Mouse (Mus musculus): ENCODE results near the gene Rpia.

Gene Rpia

DNA sequence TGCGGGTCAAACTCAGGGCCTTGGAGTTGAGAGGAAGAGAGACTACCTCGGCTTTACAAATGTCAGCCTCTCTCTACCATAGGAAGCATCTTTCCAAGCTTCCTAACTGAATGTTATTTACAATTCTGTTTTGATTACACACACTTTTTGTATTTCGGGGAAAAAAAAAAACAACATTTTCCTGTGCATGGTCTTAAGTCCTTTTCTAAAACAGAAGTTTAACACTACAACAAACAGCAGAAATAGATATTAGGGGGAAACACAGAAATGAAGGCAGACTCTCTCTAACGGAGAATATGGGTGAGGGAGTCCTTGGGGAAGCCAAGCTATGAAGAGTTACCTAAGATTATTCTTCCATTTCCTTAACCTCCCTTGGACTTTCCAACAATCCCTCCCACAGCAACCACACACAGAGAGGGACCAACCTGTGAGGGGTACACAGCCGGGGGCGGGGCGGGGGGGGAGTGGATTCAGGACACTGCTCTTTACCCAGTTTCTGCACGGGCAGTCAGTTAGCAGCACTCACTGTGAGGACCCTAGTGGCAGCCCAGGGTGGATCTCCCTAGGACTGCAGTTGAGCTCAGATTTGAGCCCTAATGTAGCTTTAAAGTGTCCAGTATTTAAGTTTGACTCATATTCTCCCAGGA, 40.7 kb downstream of the Rpia start:
- no peak for DNase-seq (ENCODE audit: low spot score)

DNA sequence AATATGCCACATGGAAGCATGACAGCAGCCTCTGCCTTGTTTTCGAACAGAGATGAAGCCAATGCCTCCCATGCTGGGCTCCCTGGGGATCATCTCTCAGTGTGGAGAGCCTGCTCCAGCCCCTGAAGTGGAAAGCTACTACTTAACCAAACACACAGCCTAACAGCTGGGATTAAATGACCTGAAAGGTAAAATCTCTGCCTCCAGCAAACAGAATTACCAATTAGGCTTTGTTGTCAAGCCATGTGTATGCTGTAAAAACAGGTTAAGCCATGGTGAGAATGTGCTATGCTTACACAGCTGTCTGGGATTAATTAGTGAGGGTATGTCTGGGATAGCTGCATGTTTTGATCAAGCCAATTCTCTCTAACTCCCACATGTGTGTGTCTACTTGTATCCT, 42.3 kb downstream of the Rpia start:
- peak; percentile 9 for DNase-seq (ENCODE audit: low spot score)

DNA sequence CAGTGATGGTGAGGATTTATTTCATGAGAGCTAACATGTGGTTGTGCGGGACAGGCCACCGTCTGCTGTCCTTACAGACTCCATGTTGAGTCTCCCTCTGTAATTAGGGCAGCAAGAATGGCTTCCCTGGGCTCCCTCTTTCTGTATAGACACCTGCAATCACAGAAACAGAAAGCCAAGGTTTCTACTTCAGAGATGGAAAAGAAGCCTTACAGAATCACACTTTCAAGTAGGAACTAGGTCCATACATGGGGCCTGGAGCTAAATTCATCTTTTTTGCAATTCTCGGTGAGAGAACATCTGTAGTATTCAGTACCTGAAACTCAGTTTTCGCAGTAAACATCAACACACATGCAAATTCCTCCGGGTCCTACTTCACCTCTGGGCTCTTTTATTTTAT, 44.3 kb downstream of the Rpia start:
- no peak for DNase-seq (ENCODE audit: low spot score)

DNA sequence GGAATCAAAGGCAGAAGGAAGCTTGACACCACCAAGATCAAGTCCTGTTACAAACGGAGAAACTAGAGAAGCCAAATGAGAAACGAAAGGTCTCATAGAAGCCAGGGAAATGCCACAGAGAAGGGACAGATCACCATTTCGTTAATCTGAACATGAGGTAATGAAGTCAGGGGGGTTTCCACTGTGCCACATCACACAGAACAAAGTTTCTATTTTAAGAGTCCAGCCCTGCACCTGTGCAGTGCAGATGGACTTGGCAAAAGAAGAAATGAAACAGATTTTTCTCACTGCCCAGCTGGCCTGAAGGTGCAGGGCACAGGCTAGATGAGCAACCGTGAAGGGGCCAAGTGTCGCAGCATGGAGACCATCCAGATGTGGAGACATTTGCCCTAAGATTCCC, 48.1 kb downstream of the Rpia start:
- DNase-seq (ENCODE audit: low spot score): no peak

DNA sequence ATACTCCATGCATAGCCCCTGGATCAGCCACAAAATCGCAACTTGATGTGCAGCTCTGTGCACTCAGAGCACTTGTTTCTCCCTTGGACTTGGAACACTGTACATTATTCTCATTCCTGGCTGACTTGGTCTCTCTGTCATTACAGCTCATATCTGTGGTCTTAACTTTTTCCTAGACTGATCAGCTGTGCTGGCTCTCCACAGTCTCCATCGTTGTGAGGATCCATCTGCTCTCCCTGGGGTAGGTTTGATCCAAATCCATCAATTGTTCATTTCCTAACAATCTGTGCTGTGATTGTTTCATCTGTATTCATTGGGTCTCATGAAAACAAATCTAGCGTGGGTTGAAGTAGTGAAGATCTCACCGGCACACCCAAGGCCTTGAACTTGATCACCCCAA, 49.2 kb downstream of the Rpia start:
- DNase-seq (ENCODE audit: low spot score): no peak

DNA sequence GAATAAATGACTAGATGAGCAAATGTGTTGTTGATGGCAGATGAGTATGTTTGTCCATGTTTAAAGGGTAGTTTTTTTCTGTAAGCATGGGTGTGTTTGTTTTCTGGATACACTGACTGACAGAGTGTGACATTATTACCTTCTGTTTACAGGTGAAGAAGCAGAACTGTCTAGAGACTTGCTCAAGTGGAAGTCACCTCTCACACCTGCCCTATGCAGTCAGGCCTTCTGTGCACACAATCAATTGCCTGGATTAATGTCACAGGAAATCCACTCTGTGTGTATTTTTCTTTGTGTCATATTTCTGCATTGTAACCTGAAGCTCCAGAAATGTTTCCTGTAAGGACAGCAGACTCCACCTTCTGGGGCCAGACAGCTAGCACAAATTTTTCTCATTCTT, 51.5 kb downstream of the Rpia start:
- DNase-seq (ENCODE audit: low spot score): no peak

DNA sequence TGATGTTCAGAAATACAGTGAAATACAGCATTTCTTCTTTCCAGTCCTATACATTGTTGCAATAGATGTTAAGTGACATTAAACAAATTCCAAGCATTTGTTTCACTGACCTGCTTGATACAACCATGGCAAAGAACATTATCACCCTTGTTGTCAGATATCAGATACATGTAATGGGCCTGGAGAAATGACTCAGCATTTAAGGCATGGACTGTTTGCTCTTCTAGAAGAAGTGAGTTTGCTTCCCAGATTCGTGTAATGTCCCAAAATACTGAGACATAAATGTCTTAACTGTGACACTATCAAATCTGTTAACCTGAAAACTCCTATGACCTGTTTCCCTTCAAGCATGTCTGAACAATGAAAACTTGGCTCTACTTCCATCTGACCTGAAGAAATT, 52.6 kb downstream of the Rpia start:
- no peak for DNase-seq (ENCODE audit: low spot score)

DNA sequence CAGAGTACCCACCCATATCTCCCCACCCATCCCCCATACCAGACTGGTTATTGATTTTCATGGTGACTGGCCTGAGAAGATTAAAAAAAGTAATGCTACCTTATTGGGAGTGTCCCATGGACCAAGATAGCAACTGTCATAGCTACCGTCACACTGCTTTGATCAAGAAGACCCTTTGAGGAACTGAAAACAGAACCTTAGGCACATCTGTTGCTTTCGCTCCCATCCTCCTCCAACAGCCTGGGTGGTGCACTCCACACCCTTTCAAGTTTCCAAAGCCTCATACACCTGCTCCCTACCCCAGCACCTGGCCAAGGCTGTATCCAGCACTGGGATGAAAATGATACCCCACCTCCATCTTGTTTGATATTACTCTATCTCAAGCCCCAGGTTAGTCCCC, 56.5 kb downstream of the Rpia start:
- DNase-seq (ENCODE audit: low spot score): no peak

DNA sequence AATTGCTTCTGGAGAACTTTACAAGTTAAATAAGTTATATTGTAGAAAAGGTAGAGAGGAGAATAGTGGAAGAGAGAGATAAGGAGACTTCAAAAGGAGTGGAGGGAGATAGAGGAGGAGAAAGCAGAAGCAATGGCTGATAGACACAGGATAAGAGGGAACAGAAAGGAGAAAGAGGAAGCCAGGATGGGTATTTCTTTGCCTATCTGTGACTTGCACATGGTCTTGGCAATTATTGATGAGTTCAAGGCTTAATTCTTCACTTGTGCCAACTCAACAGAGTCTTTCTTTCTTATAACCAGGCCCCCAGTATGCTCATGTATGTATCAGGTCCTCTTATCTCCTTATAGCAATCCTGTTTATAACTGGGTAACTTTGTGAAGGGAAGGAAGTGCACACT, 61.2 kb downstream of the Rpia start:
- no peak for DNase-seq (ENCODE audit: low spot score)

DNA sequence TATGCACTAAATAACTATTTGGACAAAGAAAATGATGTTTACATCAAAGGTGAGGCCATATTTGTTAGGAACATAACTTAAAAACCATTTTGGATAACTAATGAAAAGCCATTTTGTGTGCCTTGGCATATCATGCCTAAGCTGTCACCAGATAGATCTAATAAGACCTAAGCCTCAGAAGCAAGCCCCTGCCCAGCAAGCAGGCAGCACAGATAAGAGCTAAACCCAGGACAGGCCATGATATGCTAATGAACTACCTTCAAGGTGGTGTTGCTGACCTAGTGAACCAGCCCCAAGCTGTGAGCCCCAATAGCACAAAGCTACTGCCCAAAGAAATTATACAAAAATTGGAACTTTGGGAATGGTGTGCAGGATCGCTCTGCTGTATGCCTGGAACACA, 62.9 kb downstream of the Rpia start:
- no peak for DNase-seq (ENCODE audit: low spot score)

DNA sequence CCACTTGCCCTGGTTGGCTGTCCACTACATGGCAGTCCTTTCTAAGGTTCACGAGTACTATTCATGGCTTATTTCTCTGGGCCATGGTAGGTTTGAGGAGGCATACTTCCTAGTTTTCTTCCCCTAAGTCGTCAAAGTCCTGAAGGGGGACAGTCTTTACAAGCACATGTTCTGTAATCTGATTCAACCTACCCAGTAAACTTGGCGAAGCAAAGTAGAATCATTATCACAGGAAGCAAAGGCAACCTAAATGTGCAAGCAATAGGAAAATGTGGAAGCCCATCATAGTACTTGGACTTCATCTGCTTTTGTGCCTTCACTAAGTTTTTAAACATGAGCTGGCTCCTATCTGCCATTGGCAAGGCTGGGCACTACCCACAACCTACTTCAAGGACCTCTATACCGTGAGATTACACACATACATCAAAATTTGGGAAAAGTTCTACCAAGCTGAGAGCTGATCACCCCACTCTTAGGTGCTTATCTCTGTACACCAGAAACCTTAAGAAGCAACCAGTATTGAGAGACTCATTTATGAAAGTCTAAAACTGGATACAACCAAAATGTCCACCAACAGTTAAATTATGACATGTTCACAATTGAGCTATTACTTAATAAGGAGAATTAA, 64.8 kb downstream of the Rpia start:
- DNase-seq (ENCODE audit: low spot score): no peak

DNA sequence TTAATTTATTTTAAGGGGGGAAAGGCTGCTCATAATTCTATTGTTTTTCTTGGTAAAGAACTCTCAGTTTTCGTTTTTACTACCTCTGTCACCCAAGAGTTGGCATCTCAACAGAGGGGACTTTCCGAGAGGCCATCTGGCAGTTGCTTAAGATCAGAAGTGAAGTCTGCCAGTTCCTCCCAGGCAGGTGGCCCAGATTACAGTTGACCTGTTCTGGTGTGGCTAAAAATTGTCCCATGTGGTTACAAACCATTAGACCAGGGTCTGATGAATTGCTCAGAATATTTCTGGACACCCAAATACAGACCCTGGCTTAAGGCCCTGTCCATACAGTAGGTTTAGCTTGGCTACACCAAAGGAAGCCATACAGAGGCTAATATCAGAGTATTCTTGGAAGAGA, 66.4 kb downstream of the Rpia start:
- no peak for DNase-seq (ENCODE audit: low spot score)

DNA sequence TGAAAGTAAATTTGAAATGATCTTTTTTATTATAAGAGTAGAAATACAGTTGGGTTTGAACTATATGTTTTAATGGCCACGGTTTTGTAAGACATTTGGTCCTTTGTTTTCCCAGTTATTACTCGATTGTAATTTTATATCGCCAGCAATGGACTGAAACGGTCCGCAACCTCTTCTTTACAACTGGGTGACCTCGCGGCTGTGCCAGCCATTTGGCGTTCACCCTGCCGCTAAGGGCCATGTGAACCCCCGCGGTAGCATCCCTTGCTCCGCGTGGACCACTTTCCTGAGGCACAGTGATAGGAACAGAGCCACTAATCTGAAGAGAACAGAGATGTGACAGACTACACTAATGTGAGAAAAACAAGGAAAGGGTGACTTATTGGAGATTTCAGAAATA, 67.3 kb downstream of the Rpia start:
- no peak for DNase-seq (ENCODE audit: low spot score)

DNA sequence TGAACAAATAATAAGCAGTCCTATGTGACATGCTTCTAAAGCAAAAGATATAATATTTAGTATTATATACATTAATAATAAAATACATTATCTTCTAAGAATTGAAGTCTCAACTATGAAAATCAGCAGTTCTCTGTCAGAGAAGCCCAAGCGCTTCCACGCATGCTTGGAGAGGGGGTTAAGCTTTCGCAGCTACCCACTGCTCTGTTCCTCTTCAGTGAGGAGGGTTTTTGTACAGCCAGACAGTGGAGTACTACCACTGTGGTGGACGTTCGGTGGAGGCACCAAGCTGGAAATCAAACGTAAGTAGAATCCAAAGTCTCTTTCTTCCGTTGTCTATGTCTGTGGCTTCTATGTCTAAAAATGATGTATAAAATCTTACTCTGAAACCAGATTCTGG, 69.7 kb downstream of the Rpia start:
- no peak for DNase-seq (ENCODE audit: low spot score)

DNA sequence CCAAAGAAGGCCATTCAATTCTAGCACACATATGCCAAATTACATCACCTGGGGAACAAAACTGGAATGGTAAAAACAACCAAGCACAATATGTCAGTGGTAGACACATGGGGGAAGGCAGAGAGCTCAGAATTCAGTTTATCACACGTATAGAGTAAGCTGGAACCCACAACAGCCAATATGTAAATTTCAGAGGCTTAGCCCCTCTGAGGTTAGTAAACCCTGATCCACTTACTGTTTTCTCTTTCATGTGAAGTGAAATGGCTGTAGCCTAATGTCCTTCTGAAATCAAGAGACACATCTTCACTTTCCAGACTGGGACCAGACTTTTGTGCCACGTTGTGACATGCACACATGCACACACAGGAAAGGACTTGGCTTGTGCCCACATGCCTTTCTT, 73.3 kb downstream of the Rpia start:
- DNase-seq (ENCODE audit: low spot score): no peak

DNA sequence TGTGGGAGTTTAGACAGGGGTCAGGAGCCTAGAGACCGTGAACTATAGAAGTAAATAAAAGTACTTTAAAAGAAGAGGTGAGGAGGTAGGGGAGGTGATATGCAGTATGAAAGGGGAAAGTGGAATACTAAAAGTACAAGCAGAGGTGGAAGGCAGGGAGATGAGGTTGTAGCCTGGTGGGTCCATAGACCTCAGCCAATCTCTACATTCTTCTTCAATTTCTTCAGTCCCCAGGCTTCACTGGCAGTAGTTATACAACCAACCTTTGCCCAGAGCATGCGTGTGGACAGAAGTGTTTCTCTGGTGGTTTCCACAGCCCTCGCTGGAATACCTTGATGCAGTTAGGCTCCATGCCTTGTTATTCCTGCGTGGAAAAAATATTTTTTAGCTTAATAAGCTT, 73.9 kb downstream of the Rpia start:
- no peak for DNase-seq (ENCODE audit: low spot score)

DNA sequence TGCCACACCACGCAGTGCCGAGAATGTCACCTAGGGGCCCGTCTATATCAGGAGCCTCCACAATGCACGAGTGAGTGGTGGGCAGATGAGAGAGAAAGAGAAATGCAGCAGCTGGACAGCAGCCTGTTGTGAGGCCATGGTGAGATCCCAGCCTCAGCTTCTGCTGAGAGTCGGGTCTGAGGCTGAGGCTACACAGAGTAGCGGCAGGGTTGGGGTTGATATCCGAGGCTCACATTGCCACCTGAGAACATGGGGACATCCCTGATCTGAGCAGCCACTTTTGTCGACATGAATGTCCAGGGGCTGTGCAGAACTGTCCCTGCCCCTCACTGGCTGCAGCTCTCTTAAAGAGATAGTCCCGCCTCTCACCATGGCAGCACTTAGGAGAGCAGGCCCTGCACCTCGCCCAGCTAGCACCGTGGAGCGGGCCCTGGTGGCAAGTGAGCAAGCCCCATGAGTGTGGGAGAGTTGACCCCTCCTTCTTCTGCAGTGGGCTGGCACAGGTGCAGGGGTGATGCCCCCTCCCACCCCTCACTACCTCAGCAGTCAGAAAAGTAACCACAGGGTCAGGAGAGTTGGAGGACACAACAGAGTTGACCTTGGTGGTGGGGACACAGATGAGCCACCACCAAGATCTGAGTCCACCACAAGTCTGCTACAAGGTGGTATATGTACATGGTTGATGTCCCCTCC, 75.2 kb downstream of the Rpia start:
- no peak for DNase-seq (ENCODE audit: low spot score)

All from embryo, embryonic 10 days (tissue).